In genomic region chr19:5051031-5051430, GRCm38 (mm10) we compare ENCODE assay signal across 7 mouse cellular contexts. TPM values are rescaled to one million over a fixed set of nuclear protein-coding genes. Genes with fewer than 3 reads are reported as not detected.
DNase-seq lines count a peak whose midpoint lies in the region; ATAC-seq and TF ChIP-seq lines count a peak whose summit lies in the region.

No protein-coding gene starts in this region.

- 0 out of 2 replicates have a peak, but pooled peaks have one; percentile 14 for ATAC-seq in embryonic facial prominence, embryonic 11.5 days (replicated peaks; ENCODE audit: insufficient number of reproducible peaks, low FRiP score, low TSS enrichment, low read depth)
- ATAC-seq in hindbrain, postnatal 0 days = no peak

- peak overlapping the region; percentile 74 for H3ac ChIP-seq in myocyte (ENCODE audit: control insufficient read depth, insufficient read length)

- peak; percentile 41 to 56 for DNase-seq in kidney, postnatal 4 days
- no peak for DNase-seq in kidney, adult 8-10 months
- no peak for DNase-seq in embryonic facial prominence, embryonic 11.5 days (ENCODE audit: low spot score)
- no peak for DNase-seq in hindbrain, postnatal 0 days (ENCODE audit: low spot score)
- DNase-seq in layer of hippocampus, adult 8-10 months (ENCODE audit: low spot score in 2 of 2) = no peak
- DNase-seq in left cerebral cortex, postnatal 14 days (ENCODE audit: low spot score in 2 of 2) = no peak

- H3K27me3 ChIP-seq in embryonic facial prominence, embryonic 11.5 days (ENCODE audit: control insufficient read depth, insufficient read depth, low read length) = peaks cover 23% of the 10 kb centered on the region
- H3K27me3 ChIP-seq in hindbrain, postnatal 0 days (ENCODE audit: insufficient read depth, low read length) = peaks cover 5% of the 10 kb centered on the region; the same call in 1 of the 2 replicates
- H3K27me3 ChIP-seq in myocyte (ENCODE audit: control insufficient read depth, insufficient read depth, insufficient read length) = no peaks in the 10 kb centered on the region

- peaks cover 3% of the 10 kb centered on the region for H3K4me1 ChIP-seq in embryonic facial prominence, embryonic 11.5 days (ENCODE audit: control insufficient read depth, insufficient read depth, low read length)
- H3K4me1 ChIP-seq in hindbrain, postnatal 0 days (ENCODE audit: insufficient read depth, low read length) = peaks cover 5% of the 10 kb centered on the region

- H3K27ac ChIP-seq in embryonic facial prominence, embryonic 11.5 days (replicated peaks; ENCODE audit: low read depth, low read length) = no peak overlapping the region
- no peak overlapping the region for H3K27ac ChIP-seq in hindbrain, postnatal 0 days

- whole genome bisulfite sequencing in embryonic facial prominence, embryonic 11.5 days = 2% methylated on average over 17 of the region's 17 CpGs
- 19% methylated on average over 17 of the region's 17 CpGs for WGBS in hindbrain, postnatal 0 days

- H3K4me3 ChIP-seq in embryonic facial prominence, embryonic 11.5 days (ENCODE audit: low read depth, low read length) = peak overlapping the region; percentile 7; the same call in 1 of the 2 replicates
- no peak overlapping the region for H3K4me3 ChIP-seq in hindbrain, postnatal 0 days (ENCODE audit: low read length)
- peak overlapping the region; percentile 95 for H3K4me3 ChIP-seq in myocyte

- H3K4me2 ChIP-seq in embryonic facial prominence, embryonic 11.5 days (ENCODE audit: low read depth, low read length) = peak overlapping the region; percentile 26
- H3K4me2 ChIP-seq in hindbrain, postnatal 0 days (ENCODE audit: low read depth, low read length) = peak overlapping the region; percentile 29; the same call in 1 of the 2 replicates
- peak overlapping the region; percentile 78 for H3K4me2 ChIP-seq in myocyte (ENCODE audit: low read depth)

- no peak for TF ChIP-seq CTCF in hindbrain, postnatal 0 days (IDR thresholded peaks at IDR 0.05; ENCODE audit: low read depth)

- no peaks in the 10 kb centered on the region for H3K9me3 ChIP-seq in embryonic facial prominence, embryonic 11.5 days (replicated peaks; ENCODE audit: control insufficient read depth, low read length)
- H3K9me3 ChIP-seq in hindbrain, postnatal 0 days (ENCODE audit: low read length) = no peaks in the 10 kb centered on the region

- intact Hi-C loops in left cerebral cortex, postnatal 14 days (cut with DNase I) = no loop called here

- peaks cover 2% of the 10 kb centered on the region for H3K36me3 ChIP-seq in embryonic facial prominence, embryonic 11.5 days (replicated peaks; ENCODE audit: control insufficient read depth, insufficient read depth, low read depth, low read length)
- peaks cover 28% of the 10 kb centered on the region; the same call in 1 of the 2 replicates for H3K36me3 ChIP-seq in hindbrain, postnatal 0 days (ENCODE audit: insufficient read depth, low read length)
- peaks cover 27% of the 10 kb centered on the region for H3K36me3 ChIP-seq in myocyte (ENCODE audit: control insufficient read depth, insufficient read depth)

- H3K79me2 ChIP-seq in myocyte (ENCODE audit: control insufficient read depth, insufficient read depth) = peaks cover 35% of the 10 kb centered on the region

- TF ChIP-seq POLR2A in myocyte (IDR thresholded peaks at IDR 0.05; ENCODE audit: insufficient read length, low read depth) = no peak

- peak overlapping the region; percentile 22; the same call in 1 of the 2 replicates for H3K9ac ChIP-seq in embryonic facial prominence, embryonic 11.5 days (replicated peaks; ENCODE audit: low read length)
- no peak overlapping the region for H3K9ac ChIP-seq in hindbrain, postnatal 0 days (replicated peaks; ENCODE audit: low read length)

TF ChIP-seq in myocyte, 11 proteins besides CTCF, POLR2A, EP300 and RAD21:
- TF ChIP-seq USF1 (IDR thresholded peaks at IDR 0.05; ENCODE audit: low read depth) = no peak
- no peak for TF ChIP-seq SRF (IDR thresholded peaks at IDR 0.05; ENCODE audit: control insufficient read depth, insufficient read length, low read depth)
- TF ChIP-seq REST (IDR thresholded peaks at IDR 0.05; ENCODE audit: insufficient read depth, insufficient read length) = no peak
- TF ChIP-seq POLR2AphosphoS2 (IDR thresholded peaks at IDR 0.05; ENCODE audit: insufficient read length, low read depth) = no peak
- TF ChIP-seq CEBPB (IDR thresholded peaks at IDR 0.05; ENCODE audit: insufficient read depth, poor library complexity, severe bottlenecking) = no peak
- TF ChIP-seq MAX (IDR thresholded peaks at IDR 0.05; ENCODE audit: low read depth) = no peak
- TF ChIP-seq TCF12 (IDR thresholded peaks at IDR 0.05; ENCODE audit: insufficient read depth, poor library complexity, severe bottlenecking) = no peak
- TF ChIP-seq E2F4 (IDR thresholded peaks at IDR 0.05; ENCODE audit: insufficient read depth) = no peak
- peak; percentile 9 for TF ChIP-seq TCF3 (IDR thresholded peaks at IDR 0.05; ENCODE audit: insufficient read length, low read depth)
- TF ChIP-seq MYOD1 (IDR thresholded peaks at IDR 0.05; ENCODE audit: control insufficient read depth in 1 of 3, insufficient read length in 2 of 3, low read depth in 2 of 3) = peak in 2 of 3 experiments; percentile 35 to 52
- peak in 2 of 3 experiments; percentile 53 to 65 for TF ChIP-seq MYOG (IDR thresholded peaks at IDR 0.05; ENCODE audit: control insufficient read depth in 1 of 3, insufficient read depth in 1 of 3, insufficient read length in 2 of 3, low read depth in 2 of 3)

RNA-seq across cellular contexts. Expression of gene Rin1, which starts 0.8 kb away (rescaled TPM):
- 0.99 and 1.2 TPM in 2 replicates for polyA plus RNA-seq in embryonic facial prominence, embryonic 11.5 days (2014; fragmentation: Nextera tagmentation; extraction: Ambion mirVana)
- 0.93 and 2.0 TPM in 2 replicates for total RNA-seq in hindbrain, postnatal 0 days (2014; rRNA removed)
- 0.72 and 0.86 TPM in 2 replicates for polyA plus RNA-seq in hindbrain, postnatal 0 days (2015; fragmentation: Nextera tagmentation; extraction: Ambion mirVana)
- 63.9 TPM for polyA plus RNA-seq in myocyte (2012; fragmentation: generic; extraction: Trizol)
- total RNA-seq in layer of hippocampus, adult 8-10 months (2022) = 100 to 1,000 TPM in 1 of 4 experiments, 10 to 100 TPM in 3; 89.3 to 115 (median 96.8) TPM
- total RNA-seq in left cerebral cortex, postnatal 14 days (2021) = 10 to 100 TPM; 59.6 to 66.7 TPM

RNA-seq across cellular contexts. Expression of gene Brms1, which starts 9.9 kb away (rescaled TPM):
- 47.5 and 47.9 TPM in 2 replicates for polyA plus RNA-seq in embryonic facial prominence, embryonic 11.5 days (2014; fragmentation: Nextera tagmentation; extraction: Ambion mirVana)
- total RNA-seq in hindbrain, postnatal 0 days (2014; rRNA removed) = 5.0 and 5.5 TPM in 2 replicates
- 22.5 and 22.6 TPM in 2 replicates for polyA plus RNA-seq in hindbrain, postnatal 0 days (2015; fragmentation: Nextera tagmentation; extraction: Ambion mirVana)
- 45.8 TPM for polyA plus RNA-seq in myocyte (2012; fragmentation: generic; extraction: Trizol)
- 10 to 100 TPM; 18.3 to 24.6 (median 20.6) TPM for total RNA-seq in layer of hippocampus, adult 8-10 months (2022)
- 10 to 100 TPM; 14.7 to 15.1 TPM for total RNA-seq in left cerebral cortex, postnatal 14 days (2021)

RNA-seq across cellular contexts. Expression of gene AC124502.3, which starts 12.3 kb away (rescaled TPM):
- 0.96 and 1.6 TPM in 2 replicates for polyA plus RNA-seq in embryonic facial prominence, embryonic 11.5 days (2014; fragmentation: Nextera tagmentation; extraction: Ambion mirVana)
- total RNA-seq in hindbrain, postnatal 0 days (2014; rRNA removed) = 4.5 and 8.5 TPM in 2 replicates
- 2.4 and 3.0 TPM in 2 replicates for polyA plus RNA-seq in hindbrain, postnatal 0 days (2015; fragmentation: Nextera tagmentation; extraction: Ambion mirVana)
- polyA plus RNA-seq in myocyte (2012; fragmentation: generic; extraction: Trizol) = 1.6 TPM
- 1 to 10 TPM; 4.4 to 10.0 (median 6.3) TPM for total RNA-seq in layer of hippocampus, adult 8-10 months (2022)
- 1 to 10 TPM; 4.8 to 6.2 TPM for total RNA-seq in left cerebral cortex, postnatal 14 days (2021)

RNA-seq across cellular contexts. Expression of gene B4gat1, which starts 12.4 kb away (rescaled TPM):
- polyA plus RNA-seq in embryonic facial prominence, embryonic 11.5 days (2014; fragmentation: Nextera tagmentation; extraction: Ambion mirVana) = 38.5 and 40.8 TPM in 2 replicates
- 166 and 178 TPM in 2 replicates for total RNA-seq in hindbrain, postnatal 0 days (2014; rRNA removed)
- 166 and 174 TPM in 2 replicates for polyA plus RNA-seq in hindbrain, postnatal 0 days (2015; fragmentation: Nextera tagmentation; extraction: Ambion mirVana)
- polyA plus RNA-seq in myocyte (2012; fragmentation: generic; extraction: Trizol) = 46.7 TPM
- total RNA-seq in layer of hippocampus, adult 8-10 months (2022) = 100 to 1,000 TPM; 107 to 119 (median 111) TPM
- 100 to 1,000 TPM; 148 to 151 TPM for total RNA-seq in left cerebral cortex, postnatal 14 days (2021)

RNA-seq across cellular contexts. Expression of gene Cd248, which starts 16.8 kb away (rescaled TPM):
- polyA plus RNA-seq in embryonic facial prominence, embryonic 11.5 days (2014; fragmentation: Nextera tagmentation; extraction: Ambion mirVana) = 43.1 and 48.4 TPM in 2 replicates
- 15.4 and 16.4 TPM in 2 replicates for total RNA-seq in hindbrain, postnatal 0 days (2014; rRNA removed)
- 10.7 and 12.5 TPM in 2 replicates for polyA plus RNA-seq in hindbrain, postnatal 0 days (2015; fragmentation: Nextera tagmentation; extraction: Ambion mirVana)
- 10.4 TPM for polyA plus RNA-seq in myocyte (2012; fragmentation: generic; extraction: Trizol)
- total RNA-seq in layer of hippocampus, adult 8-10 months (2022) = 1 to 10 TPM; 3.7 to 5.6 (median 4.4) TPM
- 1 to 10 TPM; 9.0 to 9.4 TPM for total RNA-seq in left cerebral cortex, postnatal 14 days (2021)

Comparison
In these comparisons a context has a peak if more than half of its experiments do, and no peak if none do; other contexts are left out.
1. DNase-seq: peak in kidney, postnatal 4 days (2 of 2); none in kidney, adult 8-10 months (0 of 2), embryonic facial prominence, embryonic 11.5 days (single experiment), hindbrain, postnatal 0 days (single experiment), layer of hippocampus, adult 8-10 months (0 of 2) and left cerebral cortex, postnatal 14 days (0 of 2).
2. H3K4me2 ChIP-seq: peak in every context shown above with its lines; median percentile 78 in myocyte; 29 in hindbrain, postnatal 0 days; 26 in embryonic facial prominence, embryonic 11.5 days.
3. RNA of gene Rin1, which starts 0.8 kb away (total RNA-seq): 89.3 to 115 TPM in layer of hippocampus, adult 8-10 months and 59.6 to 66.7 TPM in left cerebral cortex, postnatal 14 days; 0.93 to 2.0 TPM in hindbrain, postnatal 0 days; every median in the first group is over 10 times any median in the second.